Mouse (Mus musculus) regulatory T cell (primary cell): ENCODE measurements around the gene Gm20388.

Experiments used
- in situ Hi-C: fragments of 300-600 bp; cut with MboI, MseI; formaldehyde crosslinking; loops from one replicate; pipeline ENCODE4 v1.15.1; 2025; ENCODE audit warnings: high pct_unique_total_duplicates

Gm20388 gene

GRCm38 (mm10) chr8:122665221-122665620 lies 2754.6 kb downstream of the Gm20388 start:
- in situ Hi-C loops, result no loop called here

DNA sequence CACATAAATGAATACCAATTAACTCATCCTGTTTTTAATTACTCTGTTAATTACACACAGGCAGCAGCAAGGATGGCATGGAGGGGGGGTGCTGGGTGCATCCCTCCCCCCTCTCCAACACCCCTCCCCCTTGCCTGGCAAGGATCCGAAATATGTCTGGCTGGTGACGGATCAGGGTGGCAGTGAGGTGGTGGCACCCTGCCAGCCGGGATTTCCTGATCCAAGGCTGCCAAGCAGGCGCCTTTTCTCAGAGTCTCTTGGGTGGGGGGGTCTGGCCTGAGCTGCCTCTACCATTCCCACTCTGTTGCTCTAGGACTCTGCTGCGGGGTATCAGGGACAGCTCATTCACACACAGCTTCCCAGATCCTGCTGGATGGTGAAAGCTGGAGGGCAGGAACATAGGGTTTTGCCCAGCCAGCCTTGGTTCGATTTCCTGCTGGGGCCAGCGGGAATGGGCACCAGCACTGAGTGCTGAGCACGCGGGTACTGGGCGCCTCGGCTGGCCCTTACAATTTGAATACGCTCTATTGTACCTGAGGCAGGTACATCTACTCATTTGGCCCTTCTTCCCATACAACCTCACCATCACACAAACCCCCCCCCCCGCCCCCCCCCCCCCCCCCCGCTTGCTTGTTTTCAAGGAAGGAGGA lies 2755.2 kb downstream of the Gm20388 start:
- in situ Hi-C loops, result no loop called here

- in situ Hi-C loops, result no loop called here
Observed at GRCm38 (mm10) chr8:122666338-122666764, 2755.7 kb downstream of the Gm20388 start.

GRCm38 (mm10) chr8:122666827-122667226 lies 2756.2 kb downstream of the Gm20388 start:
- in situ Hi-C loops, result no loop called here

DNA sequence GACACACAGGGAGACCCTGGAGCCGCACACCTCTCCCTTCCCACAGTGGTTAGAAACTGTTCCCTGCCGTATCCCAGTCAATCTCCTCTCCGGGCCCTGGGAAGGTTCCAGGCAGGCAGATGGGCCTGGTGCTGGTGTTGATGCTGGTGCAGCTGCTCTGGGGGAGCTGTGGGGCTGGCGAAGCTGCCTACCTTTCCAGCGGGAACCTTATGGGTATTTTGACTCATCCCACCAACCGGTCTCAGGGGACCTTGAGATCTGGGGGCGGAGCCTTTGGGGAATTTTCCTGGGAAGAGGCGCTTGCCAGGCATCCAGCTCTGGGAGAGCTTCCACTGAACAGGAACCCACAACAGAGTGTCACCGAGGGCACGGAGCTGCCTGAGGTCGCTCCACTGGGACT lies 2757.2 kb downstream of the Gm20388 start:
- in situ Hi-C loops, result no loop called here

GRCm38 (mm10) chr8:122669370-122669769 lies 2758.7 kb downstream of the Gm20388 start:
- in situ Hi-C loops, result no loop called here

GRCm38 (mm10) chr8:122670001-122670400 lies 2759.4 kb downstream of the Gm20388 start:
- in situ Hi-C loops, result no loop called here

DNA sequence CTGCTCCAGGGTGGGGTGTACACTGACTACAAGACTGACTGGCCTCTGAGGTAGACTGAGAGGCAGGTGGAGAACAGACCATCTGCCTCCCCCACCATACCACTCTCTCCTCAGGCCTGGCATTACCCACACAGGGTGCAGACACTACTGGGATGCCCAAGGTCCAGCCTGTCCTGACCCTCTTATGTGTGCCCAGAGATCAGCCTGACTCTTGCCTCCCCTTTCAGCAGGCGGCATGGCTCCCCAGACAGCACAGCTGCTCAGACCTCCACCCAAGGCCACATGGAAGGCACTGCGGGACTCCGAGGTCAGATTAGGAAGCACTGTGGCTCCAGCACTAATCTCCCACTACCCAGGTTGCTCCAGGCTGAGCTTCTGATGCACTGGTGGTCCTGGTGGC lies 2760.1 kb downstream of the Gm20388 start:
- in situ Hi-C loops, result no loop called here

- in situ Hi-C loops, result no loop called here
Observed at GRCm38 (mm10) chr8:122671894-122672293, 2761.3 kb downstream of the Gm20388 start.

DNA sequence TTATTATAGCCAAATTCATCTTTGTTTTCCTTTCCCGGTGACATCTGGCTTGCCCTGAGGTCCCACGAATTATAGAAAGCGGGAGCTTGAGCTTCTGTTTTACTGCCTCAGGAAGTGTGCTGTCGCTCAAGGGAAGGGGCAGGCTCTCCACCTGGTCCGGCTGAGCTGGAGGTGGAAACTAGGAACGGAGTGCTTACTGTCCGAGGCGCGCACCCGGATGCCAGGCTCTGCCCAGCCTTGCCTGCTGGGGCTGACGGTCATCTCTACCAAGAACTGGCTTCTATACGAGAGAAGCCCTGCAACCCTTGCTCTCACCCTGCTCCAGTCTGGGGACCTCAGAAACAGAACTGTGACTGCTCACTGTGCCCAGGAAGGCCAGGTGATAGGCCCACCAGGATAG lies 2763.3 kb downstream of the Gm20388 start:
- in situ Hi-C loops, result no loop called here

DNA sequence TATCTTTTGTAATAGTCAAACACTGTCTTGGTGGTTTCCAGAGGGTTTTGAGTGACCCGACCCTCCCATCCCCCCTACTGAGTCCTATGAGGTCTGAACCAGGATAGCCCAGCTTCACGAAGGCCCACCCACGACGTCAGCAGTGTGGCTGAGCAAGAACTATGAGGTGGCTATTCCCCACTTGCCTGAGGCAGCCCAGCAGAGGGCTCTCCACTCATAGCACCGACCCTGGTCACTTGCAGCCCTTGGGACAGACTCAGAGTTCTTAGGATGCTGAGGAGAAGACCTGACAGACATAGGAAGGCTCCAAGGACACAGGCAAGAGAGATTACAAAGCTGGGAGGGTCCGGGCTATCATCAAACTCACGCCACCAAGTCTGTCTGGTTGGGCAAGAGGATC lies 2764.4 kb downstream of the Gm20388 start:
- in situ Hi-C loops, result loop anchor here (5.0 kb wide), 1 partner anchor 152 kb away; no protein-coding TSS in a partner anchor

DNA sequence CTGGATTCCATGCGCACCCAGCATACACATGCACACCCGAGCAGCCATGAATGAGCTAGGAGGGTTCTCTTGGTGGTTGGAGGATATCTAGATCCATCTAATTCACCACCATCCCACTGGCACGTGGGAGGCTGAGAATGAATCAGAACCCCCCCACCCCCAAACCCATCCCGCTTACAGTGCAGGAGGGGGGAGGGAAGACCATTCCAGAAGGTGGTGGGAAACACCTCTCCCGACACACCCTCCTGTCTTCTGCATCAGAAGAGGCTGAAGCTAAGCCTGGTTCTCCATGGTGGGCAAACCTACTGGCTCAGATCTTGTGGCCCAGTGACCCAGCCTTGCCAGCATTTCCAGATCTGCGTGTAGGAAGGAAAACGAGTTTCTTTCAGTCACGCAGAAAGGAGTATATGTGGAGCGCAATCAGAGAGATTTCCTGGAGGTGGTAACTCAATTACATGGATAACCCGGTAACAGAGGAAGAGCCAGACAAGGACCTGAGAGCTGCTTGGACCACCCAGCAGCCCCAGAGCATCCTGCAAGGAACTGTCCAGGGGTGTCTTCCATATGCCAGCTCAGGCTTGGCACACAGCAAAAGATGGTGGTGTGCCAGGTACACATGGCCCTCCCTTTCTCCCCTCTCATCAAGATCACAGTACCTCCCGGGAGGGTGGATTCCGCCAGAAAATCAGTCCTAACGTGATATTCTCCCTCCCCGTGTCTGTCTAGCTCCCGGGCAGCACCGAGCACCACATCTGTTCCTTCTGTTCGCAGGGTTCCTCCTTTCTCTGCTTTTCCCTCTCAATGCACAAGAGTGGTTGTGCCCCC lies 2765.2 kb downstream of the Gm20388 start:
- in situ Hi-C loops, result loop anchor here (5.0 kb wide), 1 partner anchor 151 kb away; no protein-coding TSS in a partner anchor

DNA sequence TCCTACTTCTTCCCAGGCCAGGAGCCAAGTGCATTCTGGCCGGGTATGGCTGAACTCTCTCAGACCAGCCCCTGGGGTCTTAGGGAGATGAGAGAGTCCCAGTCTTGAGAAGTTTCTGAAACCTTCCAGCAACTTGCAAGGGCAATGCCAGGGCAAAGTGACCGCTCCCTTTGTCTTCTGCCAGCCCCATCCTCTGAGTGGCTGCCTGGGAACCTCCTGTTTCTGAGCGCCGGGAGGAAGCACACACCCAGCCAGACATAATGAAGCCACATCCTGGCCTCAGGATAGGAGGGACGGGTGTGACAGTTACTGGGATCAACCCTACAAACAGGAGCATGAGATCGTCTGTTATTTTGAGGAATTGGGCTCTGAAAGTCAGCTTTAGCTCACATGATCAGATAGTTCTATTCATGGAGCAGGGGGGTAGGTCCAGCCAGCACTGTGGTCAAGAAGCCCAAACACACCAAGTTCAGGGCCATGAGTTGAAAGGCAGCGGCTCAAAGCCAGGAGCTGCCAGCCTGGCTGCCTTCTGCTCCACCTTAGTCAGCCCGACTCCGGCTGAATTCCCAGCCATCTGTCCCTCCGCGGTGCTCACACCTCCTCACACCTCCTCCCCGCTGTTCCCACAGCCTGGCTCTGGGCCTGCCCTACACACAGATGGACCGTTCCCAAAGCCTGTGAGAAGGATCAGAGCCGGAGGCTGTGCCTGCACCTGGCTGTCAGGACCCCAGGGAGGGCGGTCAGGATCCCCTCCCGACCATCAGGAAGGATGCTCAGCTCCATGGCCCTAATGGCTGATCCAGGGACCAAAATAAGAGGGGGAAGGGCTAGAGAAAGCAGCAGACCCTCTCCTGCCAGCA lies 2766.2 kb downstream of the Gm20388 start:
- in situ Hi-C loops, result loop anchor here (5.0 kb wide), 1 partner anchor 150 kb away; no protein-coding TSS in a partner anchor

DNA sequence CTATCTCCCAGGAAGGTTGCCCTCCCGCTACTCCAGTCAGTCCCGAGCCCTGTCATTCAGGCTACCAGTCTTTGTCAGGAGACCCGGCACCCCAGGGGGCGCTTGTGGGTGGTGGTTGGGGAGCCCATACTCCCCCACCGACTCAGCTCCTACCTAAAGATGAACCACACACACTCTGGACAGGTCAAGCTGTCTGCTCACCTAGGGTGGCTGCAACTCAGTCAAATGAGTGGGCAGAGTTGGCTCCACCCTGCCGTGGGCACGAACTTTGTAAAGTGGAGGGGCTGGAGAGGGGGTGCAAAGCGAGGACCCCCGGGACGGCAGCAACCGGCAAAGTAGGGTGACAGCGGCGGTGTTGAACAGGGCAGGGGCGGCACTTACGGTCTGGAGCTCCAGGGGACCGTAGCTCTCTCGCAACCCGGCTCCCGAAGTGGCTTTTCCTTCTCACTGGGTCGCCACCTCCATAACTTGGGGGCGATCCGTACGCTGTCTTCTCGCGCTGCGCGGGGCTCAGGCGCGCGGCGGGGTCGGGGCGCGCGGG lies 2766.9 kb downstream of the Gm20388 start:
- in situ Hi-C loops, result loop anchor here (5.0 kb wide), 1 partner anchor 150 kb away; no protein-coding TSS in a partner anchor

GRCm38 (mm10) chr8:122678061-122678895 lies 2767.6 kb downstream of the Gm20388 start:
- in situ Hi-C loops, result loop anchor here (5.0 kb wide), 1 partner anchor 149 kb away; no protein-coding TSS in a partner anchor

DNA sequence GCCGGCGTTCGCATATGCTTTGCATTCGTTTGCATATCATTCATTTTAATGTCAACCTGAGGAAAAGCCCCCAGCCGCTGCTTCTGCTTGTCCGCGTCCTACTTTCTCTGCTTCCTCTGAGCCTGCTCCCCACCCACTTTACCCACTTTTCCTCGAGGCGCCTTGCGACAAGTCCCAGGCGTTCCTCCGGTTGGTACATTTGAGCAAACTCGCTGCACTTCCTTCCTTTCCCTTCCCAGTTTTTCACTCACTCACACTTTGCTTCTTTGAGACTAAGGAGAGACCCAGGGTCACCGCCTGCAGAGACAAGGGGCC lies 2768.2 kb downstream of the Gm20388 start:
- in situ Hi-C loops, result loop anchor here (5.0 kb wide), 1 partner anchor 148 kb away; no protein-coding TSS in a partner anchor

- in situ Hi-C loops, result loop anchor here (5.0 kb wide), 1 partner anchor 148 kb away; no protein-coding TSS in a partner anchor
Observed at GRCm38 (mm10) chr8:122679325-122679920, 2768.8 kb downstream of the Gm20388 start.

DNA sequence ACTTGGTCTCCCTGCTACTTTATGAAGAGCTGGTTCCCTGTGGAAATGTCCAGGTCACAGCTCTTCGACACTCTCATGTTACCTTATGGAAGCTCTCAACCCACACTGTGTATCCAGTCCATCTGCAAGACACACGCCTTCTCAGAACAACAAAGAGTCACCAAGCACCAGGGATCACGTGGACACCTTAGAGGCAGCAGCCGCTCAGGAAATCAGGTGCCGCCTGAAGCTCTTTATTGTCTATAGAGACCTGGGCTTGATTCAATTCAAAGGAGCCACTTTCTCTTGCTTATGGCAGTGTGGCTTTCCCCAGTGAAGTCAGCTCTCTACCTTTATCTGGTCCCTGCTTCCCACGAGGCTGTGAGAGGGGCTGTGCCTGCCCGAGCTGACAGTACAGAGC lies 2769.5 kb downstream of the Gm20388 start:
- in situ Hi-C loops, result no loop called here

DNA sequence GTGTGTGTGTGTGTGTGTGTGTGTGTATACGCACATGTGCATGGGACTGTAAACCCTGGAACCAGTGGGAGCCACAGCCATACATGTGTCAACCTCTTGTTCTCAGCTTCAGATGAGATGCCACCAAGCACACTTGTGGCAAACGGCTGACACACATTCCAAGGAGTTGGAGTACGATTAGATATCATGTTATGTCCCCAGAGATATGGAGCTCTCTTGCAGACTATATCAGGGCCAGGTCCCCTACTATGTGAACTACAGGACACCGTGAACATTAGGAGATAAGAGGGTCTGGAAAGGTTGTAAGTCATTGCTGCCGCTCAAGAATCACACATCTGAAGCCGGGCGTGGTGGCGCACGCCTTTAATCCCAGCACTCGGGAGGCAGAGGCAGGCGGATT lies 2772.2 kb downstream of the Gm20388 start:
- in situ Hi-C loops, result no loop called here
